Mouse (Mus musculus) layer of hippocampus, adult 11-12 months (tissue): ENCODE measurements around the gene Ufc1.

Experiments used
- DNase-seq: peaks from one replicate; pipeline ENCODE4 v3.0.0; 2022; ENCODE audit warnings: low spot score

The Ufc1 gene

DNA sequence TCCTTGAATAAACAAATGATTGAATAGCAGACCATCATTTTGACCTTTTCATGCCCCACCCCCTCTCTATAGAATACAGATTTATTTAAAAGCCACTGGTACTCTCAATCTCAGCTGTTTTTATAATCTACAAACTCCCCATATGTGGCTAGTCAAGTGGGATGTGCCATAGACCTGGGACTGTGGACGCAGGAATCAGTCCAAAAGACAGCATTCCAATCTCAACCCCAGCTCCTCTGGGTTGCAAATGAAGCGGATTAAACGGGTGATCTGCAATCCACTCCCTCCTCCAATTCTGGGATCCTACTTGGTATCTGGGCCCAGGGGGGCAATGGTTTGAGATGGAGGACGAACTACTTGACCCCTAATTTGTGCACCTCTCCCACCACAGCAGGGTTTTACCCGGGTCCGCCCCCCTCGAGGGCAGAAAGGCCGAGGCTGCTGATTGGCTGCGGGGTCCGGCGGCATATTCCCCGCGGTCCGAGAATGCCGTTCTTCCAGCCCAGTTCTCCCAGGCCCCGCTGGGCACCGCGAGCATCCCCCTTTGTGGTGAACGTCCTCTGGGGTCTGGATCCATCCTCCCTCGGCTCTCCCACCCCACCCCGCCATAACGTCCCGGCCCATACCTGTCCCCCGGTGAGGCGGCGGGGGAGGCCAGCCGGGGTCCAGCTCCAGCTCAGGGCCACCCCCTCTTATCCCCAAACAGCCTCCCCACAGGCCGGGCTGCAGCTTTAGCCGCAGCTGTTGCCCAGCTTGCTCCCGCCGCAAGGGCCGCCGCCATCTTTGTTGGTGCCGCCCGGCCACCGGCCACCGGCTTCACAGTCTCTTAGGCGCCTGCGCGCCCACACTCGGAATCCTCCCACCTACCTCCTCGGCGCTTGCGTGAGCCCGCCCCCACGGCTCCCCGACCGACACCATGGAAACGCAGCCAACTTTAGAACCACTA lies 7.4 kb downstream of the Ufc1 start, which contains the start of gene Usp21:
Gene Usp21, minus strand, starts transcription at position 856 of the 946 bp plus-strand sequence.
- DNase-seq: peak; percentile 95

DNA sequence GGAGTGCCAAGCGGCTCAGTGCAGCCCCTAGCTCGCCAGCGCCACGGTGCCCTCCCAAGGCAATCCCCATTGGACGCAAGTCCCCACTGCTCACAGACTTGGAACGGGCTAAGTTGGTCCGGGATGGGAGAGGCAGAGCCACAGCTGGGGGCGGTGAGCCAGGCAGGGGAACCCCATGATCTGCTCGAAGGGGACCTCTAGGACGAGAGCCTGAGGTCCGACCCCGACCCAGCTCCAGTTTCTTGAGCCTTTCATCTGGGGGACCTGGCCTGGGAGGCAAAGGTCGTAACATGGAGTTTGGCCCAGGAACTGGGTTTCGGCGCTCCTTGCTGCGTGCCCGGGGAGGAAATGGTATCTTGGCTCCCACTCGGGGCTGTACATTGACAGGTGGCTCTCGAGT lies 8.3 kb downstream of the Ufc1 start:
- DNase-seq: peak; percentile 16

DNA sequence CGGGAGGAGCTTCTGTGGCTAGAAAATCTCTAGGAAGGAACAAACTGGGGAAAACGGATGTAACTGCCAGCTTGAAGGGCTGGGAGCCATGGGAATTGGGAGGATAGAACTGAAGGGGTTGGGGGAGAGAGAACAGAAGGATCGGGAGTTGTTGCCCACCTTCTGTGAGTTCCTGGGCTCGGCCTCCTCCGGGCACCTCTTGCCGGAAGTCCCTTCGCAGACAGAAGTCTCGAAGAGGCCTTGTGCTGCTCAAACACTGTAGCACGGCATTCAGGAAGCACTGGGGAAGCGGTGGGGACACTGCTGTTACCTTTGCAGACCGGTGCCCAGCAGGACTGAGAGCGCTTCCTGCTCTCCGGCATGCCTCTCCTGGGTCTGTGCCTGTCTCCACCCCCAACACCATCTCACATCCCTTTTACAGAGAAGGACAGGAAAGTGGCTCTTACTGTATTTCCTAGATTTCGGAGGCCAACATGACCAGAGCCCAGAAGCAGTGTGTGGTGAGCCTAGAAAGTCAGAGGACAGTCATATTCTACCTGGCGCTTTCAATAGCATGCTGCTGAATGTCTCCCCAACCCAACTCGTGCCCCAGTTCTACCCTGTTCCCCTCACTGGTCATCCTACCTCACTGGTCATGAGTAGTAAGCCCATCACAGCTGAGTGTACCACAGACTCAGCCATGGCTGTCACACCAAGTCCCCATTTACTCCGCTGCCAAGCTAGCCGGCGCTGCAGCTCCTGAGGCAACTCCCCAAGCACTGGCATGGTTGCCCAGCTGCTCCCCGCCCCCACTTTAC lies 9.5 kb downstream of the Ufc1 start:
- peak; percentile 13 for DNase-seq

DNA sequence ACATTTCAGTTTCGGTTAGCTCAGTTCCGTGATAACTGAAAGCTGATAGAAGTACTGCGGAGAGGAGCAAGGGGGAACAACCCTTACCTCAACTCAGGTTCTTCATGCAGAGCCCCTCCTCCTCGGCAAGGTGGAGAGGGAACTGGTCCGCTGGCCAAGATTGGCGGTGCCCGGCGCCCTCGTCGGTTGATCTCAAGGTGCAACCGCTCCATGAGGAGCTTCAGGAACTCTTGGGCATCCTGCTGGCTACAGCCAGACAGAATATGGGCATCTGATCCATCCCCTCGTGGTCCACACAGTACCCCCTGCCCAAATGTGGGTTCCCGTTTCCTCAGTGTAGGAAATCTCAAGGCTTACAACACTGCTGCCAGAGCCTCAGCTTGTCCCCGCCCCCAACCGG lies 10.3 kb downstream of the Ufc1 start:
- peak; percentile 22 for DNase-seq

DNA sequence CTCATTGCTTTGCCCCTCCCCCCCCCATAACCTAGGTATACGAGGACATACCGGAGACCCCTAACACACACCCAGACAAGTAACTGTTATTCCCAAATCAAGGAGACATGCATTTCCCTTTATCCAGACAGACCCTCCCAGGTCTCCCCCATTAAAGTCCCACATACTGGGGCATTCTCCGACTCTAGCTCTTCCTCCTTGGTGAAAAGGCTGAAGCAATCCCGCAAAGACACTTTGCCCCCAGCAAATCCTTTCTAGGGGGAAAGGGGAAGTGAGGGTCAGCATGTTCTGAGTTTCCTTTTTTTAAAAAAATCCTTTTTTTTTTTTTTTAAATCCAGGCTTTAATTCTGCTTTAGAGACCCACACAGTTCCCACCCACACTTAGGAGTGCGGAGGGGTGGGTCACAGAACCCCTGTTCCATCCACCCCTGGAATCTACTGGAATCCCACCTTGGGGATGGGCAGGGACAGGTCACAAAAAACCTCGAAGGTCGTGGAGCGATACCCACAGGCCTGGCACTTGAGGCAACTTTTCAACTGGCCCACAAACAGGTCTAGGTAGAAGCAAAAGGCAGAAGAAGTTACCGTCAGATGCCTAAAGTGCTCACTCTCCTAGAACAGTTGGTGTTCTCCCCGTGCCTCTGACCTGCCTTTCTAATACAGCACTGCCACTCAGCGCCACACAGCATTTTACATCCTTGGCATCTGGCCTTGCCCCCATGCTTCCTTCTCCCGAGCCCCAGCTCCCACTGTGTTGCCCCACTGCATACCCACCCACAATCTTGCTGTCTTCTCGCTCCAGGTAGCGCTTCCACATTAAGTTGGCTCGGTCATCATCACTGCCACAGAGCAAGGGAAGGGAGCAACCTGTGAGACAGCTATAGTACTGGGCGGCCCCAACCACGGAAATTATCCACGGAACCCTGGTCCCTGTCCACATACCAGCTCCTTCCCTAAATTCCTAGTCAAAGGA lies 11.3 kb downstream of the Ufc1 start:
- DNase-seq: peak; percentile 12

DNA sequence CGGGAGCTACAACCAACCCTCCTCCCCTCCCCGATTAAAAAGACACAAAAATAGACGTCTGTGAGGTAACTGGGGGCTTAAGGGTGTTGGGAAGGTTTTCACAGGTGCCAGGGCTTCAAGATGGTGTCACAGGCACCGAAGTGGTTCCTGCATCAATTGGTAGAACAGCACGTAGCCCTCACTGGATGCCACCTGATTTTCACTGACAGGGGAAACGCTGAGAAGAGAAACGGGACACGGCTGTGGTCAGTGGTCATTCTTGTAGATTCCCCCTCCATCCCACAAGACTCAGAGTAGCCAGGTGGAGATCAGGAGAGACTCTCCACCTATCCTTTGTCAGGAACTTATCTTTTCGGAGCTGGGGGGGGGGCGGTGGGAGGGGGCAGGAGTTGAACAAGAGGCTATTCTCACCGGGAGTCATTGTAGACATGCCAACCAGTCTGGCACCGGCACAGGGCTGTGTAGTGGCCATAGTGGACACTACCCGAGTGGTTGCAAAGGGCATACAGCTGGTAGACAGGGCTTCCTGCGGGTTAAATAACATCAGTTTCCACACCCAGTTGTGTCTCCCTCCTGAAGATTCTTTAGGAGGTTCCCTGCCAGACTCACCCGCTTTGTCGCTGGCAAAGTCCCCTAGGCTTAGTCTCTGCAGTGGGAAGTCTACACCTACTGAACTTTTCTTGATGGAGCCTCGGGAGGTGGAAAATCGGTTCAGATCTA lies 12.6 kb downstream of the Ufc1 start:
- peak; percentile 14 for DNase-seq

DNA sequence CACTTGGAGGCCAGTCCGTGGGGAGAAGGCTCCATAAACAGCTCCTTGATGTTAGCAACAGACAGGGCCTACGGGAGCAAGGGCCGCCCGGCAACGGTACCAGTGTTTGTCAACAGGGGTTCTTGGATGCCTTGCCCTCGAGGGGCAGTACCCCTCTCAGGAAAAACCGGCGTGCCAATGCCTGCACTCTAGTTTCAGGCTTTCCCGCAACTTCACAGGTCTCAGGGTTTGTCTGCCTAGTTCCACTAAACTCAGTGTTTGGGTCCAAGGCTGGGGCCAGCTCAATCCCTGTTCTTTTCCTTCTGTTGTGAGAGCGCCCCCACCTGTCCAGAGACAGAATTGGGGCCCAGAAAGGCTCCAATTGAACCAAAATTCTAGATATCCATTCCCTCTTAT lies 13.3 kb downstream of the Ufc1 start:
- DNase-seq: peak; percentile 86

DNA sequence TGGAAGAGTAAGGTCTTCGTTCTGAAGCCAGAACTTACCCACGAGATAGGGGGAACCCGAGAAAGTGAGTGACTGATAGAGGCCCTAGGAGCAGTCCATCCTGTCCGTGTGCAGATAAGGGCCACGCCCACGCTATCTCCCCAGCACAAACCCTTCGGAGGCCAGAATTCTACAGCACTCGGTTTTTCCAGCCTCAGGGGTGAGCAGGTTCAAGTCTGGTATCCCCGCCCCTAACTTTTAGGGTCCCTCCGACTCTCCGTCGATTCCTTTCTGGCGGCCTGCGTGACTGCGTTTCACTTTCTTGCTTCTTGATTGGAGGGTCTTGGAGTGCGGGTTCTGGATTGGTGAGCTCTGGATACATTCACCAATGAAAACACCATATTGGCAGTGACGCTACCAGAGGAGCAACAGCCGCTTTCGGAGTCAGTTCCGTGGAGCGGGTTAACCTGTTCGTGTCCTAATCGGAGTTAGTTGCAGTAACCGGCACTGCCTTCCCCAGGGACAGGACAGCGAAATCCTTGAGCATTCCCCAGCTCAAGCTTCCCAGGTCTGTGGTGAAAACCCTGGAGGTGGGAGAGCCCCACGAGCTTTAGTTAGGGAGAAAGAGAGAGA lies 13.8 kb downstream of the Ufc1 start, which contains the start of gene Ppox:
Gene Ppox, minus strand, starts transcription at position 271 of the 612 bp plus-strand sequence.
- peak; percentile 95 for DNase-seq

DNA sequence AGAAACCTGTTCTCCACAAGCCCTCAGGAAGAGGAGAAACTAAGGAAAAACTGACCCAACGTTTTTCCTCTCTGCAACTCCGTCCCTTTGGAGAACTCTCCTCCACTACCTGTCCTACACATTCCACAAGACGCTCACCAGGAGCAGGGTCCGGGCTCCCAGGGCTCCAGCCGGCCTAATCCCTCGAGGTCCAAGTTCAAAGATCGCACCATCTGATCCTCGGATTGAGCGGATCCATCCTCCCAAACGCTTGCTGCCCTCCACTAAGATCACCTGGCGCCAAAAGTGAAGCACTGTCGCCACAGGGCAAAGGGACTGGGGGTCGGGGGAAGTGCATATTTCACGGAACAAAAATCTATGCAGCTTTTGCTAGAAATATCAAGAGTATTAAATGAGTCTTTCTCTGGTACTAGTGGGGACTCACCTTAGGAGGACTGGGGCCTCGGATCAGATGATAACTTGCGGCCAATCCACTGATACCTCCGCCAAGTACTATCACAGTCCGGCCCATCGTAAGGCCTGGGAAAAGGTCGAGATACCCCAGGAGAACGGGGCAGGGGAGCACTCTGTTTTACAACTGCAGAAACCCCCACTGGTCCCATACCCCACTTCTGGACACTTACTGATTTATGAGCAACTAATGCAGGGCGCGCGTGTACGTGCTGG lies 14.4 kb downstream of the Ufc1 start:
- DNase-seq: no peak

DNA sequence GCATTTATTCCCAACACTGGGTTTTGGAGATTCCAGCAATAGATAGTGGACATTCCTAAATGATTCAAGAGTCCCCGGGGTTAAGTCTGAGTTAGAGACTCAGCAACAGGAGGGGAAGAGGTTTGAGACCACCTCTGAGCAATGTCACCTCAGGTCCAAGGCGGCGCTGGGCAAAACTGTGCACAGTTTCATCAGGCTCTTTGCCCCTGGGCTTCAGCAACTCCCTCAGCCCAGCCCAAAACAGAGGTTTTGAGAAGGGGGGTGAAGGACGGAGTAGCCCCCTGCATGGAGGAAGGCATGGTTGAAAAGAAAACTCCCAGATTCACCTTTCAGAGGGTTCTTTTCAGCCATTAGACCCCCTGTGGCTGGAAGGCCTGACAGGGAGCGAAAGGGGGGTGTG lies 15.1 kb downstream of the Ufc1 start:
- DNase-seq: no peak

DNA sequence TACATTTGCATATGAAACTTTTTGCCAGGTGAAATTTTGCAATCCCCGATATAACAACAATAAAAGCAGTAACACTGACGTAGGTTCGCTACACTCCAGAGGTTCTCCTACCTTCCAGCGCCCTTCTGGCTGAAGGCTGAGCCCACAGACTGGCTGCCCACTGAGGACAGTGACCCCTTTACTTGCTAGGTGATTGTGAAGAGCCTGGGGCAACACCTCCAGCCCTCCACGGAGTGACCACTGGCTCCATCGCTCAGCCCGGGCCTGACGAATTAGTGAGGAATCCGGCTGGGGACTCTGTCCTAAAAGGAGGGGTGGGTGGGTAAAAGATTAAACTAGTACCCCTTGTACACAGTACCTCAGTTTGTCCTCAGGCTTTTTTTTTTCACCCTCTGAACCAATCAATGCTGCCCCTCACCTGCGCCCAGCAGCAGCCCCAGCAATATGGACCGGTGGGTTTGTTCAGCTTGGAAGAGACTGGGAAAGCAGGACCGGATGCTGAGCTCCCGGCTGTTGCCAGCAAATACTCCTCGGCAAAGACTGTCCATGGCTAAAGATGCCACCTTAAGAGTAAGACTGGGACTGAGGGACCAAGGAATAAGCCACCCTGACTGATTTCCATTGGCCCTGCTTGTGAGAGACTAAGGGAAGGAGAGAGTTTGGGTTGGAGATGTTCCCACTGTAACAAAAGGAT lies 15.7 kb downstream of the Ufc1 start:
- no peak for DNase-seq

DNA sequence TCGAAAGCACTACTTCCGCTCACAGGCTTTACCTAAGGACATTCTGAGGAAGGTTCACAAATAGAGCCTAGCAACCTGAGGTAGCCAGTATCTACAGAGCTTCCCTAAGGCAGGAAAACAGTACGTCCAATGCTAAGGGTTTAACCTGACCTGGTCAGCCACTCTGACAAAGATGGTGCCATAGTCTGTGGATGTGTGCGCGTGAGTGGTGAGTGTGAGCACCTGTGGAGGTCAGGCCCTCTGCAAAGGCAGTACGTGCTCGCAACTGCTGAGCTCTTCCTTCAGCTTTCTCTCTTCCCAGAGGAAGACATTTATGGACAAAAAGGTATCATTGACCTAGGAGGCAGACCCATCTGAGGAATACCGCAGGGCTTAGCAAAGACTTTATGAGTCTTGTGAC lies 16.4 kb downstream of the Ufc1 start:
- DNase-seq: no peak

DNA sequence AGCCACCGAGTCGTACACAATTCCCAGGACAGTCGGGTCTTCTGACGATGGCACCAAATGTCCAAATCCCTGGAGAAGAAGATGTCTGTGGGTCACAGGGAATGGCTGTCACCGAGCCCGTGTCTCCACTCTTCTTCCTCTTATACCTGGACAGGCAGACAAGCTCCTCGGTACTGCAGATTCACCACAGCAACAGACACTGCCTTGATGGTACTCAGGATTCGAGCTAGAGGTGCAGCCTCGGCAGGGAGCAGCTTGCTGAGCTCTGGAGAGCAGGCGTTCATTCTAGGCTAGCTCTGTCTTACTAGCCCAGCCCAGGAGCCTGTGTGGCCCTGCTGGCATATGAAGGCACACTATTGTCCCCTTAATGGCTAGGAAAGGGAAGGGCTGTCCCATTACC lies 17.1 kb downstream of the Ufc1 start:
- no peak for DNase-seq

DNA sequence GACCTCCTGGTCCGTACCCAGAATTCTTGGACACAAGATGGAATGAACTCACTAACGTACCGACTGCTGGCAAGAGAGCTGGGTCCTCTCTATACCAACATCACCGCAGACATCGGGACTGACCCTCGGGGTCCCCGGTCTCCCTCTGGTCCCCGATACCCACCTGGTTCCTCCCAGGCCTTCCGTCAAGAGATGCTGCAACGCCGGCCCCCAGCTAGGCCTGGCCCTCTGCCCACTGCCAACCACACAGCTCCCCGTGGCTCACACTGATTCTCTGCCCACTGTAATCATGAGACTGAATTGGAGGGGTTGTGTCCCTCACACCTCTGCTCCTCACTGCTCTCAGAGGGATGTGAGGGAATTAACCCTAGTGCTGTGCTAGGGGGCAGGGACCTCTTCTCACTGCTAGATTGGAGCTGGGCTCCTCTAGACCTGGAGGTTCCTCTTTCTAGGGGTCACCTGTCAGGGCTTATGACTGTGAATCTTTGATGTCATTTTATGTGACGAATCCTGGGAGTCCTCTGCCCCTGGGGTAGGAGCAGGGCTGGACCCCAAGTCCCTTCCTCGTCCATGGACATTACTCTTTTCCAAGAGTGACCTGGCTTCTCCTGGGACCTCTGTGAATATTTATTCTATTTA lies 18.6 kb downstream of the Ufc1 start:
- no peak for DNase-seq

DNA sequence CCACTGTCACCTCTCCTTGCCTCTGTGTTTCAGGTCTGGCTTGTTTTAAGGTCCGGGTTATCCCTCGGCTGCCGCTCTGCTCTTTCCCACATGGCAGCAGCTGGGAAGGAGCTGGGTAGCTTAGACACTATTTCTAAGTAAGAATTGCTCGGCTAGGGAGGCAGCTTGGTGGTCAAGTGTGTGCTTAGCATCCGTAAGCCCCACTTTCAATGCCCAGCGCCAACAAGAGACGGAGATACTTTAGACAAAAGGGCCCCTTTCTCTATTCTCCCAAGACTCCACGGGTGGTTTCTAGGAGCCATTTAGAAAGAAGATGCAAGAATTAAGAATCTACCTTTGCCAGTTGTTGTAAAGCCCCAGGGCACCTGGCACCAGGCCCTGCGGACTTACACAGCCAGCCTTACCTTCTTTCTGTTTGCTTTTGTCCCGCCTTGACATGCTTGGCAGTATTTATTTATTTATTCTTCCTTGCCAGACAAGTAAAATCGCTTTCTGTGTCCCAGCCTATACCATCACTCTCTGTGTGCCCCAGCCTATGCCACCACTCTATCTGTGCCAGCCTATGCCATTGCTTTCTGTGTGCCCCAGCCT lies 19.6 kb downstream of the Ufc1 start:
- DNase-seq: no peak

DNA sequence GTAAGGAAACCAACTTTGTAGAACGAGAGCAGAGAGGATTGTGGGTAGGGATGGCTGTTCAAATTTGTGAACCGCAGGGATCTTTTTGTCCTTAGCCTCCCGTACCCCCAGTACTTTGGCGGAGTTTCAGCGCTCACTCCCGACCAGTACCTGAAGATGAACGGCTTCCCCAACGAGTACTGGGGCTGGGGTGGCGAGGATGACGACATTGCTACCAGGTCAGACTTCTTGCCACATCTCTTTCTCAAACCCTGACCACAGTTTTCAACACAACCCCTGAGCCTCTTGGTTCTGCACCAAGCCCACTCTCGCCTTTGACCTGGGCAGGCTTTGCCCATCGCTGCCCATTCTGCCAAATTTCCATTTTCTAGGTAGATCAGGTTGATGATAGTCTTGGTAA lies 20.7 kb downstream of the Ufc1 start:
- DNase-seq: no peak

DNA sequence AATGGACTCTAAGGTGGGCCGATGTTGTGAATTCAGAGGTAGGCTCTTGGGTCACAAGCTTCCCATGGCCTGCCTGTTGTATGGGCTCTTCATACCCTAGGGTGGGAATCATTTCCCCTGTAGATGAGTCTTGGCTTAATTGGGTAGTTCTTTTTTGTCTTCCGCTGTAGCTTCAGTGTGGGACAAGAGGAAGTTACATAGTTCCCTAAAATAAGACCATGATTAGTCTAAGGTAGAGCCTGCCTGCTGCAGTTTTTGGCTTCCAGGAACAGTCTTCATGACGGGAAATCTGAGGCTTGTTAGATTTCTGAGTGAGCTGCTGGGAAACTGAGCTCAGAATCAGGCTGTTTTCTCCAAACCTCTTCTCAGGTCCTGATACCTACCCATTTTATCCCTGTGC lies 22.7 kb downstream of the Ufc1 start:
- no peak for DNase-seq

DNA sequence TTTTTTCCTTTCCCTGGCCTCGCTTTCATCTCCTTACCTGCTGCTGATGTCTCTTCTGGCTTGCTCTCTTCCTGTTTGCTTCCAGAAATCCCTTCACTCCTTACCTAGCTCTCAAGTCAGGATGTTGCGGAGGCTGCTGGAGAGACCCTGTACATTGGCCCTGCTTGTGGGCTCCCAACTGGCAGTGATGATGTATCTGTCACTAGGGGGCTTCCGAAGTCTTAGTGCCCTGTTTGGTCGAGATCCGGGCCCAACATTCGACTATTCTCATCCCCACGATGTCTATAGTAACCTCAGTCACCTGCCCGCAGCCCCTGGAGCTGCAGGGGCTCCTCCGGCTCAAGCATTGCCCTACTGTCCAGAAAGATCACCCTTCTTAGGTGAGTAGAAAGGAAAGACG lies 23.2 kb downstream of the Ufc1 start:
- DNase-seq: no peak

DNA sequence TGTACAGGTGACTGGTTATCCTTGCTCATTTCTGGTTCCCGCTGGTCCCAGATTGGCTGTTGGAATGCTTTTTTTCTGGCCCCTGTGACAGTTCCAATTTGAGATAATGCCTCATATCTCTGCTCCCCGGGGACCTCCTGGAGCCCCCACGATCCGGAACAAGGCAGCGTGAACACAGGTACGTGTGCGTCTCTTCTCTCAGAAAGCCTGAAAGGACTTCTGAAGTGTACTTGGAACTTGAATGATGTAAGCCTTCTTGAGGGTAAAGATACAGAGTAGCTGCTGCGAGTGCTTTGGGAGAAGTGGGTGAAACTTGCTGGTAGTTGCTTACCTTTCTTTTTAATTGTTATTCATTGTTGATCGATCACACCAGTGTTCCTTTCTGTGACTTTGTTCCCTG lies 23.6 kb downstream of the Ufc1 start:
- no peak for DNase-seq
